Mouse (Mus musculus) cerebral cortex, adult 2 months (tissue): ENCODE data around the gene Sapcd1.

Experiments
- WGBS: fragments of 180-500 bp; shearing (Covaris S2); methylation state at CpG from one replicate; pipeline ENCODE4 v1.1.7; 2018; 5-methylcytosine and 5-hydroxymethylcytosine counted together

Gene Sapcd1

DNA sequence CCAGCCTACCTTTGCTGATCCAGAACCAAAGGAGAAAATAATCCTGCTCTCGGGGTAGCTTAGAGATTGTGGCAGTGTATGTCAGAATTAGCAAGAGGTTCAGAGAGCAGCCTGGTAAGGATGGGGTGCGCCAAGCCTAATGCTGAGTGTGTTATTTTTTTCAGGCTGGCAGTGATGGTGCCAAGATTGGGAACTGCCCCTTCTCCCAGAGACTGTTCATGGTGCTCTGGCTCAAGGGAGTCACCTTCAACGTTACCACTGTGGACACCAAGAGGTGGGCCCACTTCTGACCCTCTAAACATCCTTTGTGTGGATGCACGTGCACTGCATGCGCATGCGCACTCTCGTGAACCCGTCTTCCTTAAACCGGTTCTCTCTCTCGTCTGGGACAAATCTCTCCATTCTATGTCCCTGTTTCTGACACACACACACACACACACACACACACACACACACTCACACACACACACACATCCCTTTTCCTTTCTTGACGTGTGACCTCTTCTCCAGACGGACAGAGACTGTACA is 24.5 kb upstream of the Sapcd1 start:
- 78% methylated on average over 12 of the region's 12 CpGs for WGBS

DNA sequence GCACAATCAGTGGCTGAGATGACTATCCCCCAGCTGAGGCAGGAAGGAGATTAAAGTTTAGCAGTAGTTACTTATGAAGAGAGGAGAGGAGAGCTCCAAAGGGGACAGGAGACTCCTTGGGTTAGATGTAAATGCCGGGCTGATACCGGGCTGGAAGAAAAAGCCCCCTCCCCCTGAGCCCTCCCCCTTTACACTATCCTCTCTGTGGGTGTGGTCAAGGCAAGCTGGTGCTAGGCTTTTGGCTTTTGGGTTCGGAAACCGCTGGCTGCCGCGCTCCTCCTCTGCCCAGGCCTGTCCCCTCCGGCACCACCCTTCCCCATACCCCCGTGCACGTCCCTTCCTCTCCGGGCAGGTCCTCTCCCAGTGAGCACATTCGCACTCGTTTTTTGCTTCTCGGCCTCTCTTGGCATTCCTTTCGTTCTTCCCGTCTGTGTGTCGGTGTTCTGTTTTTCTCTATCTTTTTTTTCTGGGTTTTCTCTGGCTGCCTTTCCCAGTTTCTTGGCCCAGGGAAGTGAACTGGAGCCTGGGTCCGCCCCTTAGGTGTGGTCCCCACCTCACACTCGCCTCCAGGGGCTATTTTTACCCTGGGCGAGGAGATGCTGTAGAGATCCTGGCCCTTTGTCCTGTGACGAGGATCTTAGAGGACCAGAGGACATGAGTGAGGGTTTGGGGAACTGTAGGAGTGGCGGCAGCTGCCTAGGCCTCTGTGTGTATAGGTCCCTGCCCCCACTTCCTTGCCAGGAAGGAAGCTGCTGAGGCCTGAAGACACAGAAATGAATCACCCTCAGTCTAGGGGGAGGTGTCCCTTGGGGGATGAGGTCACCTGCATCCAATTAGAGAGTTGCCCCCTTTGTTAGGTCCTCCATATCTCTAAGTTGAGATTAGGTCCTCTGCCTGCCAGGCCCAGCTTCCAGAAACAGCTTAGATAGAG is 23.6 kb upstream of the Sapcd1 start:
- 24% methylated on average over 21 of the region's 21 CpGs for whole genome bisulfite sequencing

DNA sequence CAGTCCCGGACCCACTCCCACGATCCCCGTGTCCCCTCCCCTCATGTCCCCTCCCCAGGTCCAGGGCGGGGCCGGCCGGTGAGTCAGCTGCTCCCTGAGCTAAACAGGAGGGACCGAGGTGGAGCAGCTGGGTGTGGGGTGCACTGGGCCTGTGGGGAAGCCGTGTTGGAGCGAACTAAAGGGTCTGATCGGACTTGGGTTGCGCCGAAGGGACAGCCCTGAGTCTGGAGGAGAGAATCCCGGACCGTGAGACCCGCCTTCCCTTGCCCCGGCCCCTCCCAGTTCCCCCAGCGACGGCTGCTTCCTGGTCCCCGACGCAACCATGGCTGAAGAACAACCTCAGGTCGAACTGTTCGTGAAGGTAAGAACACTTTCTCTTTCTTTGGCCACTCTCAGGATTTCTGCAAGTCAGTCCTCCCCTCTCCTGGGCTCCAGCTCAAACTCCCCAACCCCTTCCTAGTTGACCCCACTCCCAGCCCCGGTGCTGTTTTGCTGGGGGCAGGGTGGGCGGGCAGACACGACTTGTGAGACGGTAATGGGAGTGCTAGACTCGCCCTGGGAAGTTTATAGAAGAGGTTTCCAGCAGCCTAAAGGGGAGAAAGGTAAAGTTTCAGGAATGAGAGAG is 22.4 kb upstream of the Sapcd1 start:
- WGBS: 6% methylated on average over 27 of the region's 27 CpGs

DNA sequence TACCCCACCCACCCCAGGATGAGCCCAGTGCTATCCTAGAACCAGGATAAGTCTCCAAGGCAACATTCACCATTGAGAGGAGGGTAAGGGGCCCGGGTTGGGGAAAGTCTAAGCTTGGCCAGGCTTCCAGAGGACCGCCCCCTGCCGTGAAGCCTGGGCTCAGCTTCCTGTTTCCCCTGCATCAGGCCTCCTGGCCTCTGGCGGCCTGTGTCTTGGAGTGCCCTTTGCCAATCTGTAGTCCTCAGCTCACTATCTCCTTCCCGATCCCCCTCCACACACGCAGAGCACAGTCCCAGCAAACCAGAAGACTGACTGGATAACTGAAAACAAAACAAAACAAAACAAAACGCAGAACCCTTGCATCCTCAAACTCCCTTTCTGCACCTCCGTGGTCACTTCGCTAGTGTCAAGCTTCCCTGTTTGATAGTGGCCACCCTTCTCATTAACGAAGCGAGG is 21.8 kb upstream of the Sapcd1 start, which contains the start of gene Clic1:
Gene Clic1 (plus strand): TSS at position 406 of the 456 bp plus-strand sequence.
- WGBS: 22% methylated on average over 11 of the region's 11 CpGs

DNA sequence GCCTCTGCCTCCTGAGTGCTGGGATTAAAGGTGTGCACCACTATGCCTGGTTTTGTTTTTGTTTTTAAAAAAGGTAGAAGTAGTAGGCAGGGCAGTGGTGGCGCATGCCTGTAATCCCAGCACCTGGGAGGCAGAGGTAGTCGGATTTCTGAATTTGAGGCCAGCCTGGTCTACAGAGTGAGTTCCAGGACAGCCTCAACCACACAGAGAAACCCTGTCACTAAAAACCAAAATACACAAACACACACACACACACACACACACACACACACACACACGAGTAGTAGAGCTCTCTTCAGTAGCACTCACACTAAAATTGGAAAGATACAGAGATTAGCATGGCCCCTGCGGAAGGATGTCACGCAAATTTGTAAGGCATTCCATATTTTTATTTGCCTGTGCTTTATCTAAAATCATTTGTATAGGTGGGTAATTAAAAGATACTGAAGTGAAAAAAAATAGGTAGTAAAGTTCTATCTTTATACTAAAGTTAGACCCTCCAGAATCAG is 21.2 kb upstream of the Sapcd1 start:
- 83% methylated on average over 5 of the region's 5 CpGs for WGBS

DNA sequence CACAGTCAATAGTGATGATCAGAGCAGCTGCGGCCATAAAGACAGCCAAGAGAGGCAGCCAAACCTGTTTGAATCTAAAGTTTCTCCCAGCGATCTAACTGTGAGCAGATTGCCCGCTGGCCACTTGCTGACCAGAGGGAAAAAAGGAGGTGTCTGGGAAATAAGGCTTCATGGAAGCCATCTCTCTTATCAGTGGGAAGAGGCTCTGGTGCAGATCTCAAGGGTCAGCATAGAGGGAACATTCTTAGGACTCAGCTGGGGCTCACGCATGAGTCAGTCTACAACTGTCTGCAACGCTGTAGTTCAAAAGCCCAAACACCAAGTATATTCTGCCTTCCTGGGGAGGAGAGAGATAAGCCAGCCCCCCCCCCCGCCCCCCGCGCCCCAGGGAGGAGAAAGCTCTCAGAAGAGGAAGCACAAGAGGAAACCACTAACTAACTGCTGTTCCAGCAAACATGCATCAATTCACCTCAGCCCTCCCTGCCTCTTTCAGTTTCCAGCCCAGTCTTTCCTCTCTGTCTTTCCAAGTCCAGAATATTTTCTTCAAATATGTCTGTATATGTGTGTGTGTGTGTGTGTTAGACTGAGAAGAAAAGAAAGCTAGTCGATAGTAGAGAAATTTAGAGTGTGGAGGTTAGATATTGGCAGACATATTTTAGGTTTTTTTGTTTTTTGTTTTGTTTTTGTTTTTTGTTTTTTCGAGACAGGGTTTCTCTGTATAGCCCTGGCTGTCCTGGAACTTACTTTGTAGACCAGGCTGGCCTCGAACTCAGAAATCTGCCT is 20.5 kb upstream of the Sapcd1 start:
- WGBS: 45% methylated on average over 11 of the region's 11 CpGs

DNA sequence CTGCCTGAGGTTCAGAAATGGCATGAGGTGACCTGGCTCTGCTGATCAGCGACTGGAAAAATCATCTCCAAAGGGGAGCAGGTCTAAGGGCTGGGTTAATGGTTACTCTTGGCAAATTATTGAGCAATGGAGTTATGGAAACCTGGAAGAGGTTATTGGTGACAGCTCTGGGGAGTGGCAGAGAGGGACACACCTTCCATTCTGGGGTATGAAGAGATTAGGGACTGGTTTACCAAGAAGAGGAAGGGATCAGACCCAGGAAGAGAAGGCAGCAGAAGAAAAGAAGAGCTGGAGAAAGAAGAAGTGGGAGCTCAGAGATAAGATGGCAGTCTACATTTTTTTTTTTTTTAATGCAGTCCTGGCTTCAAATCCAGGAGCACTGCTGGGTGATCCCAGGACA is 19.9 kb upstream of the Sapcd1 start:
- 72% methylated on average over 1 of the region's 1 CpGs for WGBS

DNA sequence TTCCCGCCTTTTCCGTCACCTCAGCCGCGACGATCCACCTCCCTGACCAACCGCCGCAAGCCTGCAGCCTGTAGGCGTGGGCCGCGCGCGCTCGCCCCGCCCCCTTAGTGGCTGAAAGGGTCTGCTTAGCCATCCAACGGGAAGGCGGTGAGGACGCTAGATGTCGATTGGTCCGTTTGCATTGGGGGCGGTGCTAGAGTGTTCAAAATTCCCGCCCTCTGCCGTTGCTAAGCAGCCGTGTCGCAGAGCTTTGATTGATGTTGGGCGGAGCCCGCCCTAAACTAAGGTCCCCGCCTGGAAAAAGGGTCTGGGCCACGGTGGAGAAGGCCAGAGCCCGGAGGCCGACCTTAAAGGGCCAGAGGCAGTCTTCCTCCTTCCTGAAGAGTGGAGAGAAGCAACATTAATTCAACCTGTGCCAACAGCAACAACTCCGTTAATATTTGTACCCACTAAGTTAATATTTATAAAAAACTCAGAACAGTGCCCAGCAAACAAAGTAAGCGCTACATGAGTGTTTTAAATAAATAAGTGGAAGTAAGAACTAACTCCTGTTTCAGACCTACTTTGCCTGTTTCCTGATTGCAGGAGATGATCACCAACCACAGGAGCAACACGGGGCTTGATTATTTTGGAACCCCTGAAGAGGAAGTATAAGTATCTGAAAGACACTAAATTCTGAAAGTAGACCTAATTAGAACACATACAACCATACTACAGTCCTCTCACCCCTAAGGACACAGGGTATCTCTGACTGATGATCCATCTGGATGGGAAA is 19.1 kb upstream of the Sapcd1 start, which contains the start of gene Msh5:
Gene Msh5 (minus strand): TSS at position 65 of the 775 bp plus-strand sequence.
- 2% methylated on average over 33 of the region's 33 CpGs for WGBS

DNA sequence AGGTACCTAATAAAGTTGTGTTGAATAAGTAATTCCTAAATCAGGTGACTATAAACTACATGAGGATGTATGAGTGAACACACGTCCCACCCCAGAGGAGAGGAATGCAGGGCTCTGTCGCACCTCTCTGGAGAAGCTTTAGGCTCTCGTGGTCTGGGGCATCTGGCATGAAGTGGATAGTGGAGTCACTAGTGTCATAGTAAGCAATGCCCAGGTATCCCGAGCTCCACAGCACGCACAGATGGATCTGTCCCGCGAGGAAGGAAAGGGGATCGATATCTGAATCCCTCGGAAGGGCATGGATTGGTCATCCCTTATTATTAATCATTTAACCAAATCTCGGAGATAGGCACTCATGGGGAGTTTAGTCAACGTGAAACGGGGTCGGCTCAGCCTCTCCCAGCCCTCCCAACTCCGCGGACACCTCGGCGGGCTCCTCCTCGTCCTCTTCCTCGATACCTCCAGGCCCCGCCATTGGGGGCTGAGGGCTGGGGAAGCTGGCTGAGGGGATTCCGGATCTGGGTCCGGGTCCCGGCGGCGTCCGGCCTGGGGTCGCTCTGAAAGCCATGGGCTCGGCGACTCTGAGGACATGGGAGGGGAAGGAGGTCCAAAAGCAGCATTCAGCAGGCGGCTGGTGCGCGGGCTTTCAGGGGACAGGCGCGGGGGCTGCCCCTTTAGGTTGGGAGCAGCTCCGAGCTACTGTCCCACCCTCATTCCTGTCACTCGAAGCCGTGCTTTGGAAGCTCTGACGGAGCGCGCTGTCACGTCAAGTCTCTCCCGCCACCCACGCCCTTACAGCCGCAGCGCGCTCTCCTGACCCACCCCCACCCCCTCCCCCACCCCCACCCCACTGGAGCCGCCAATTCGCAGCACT is 18.2 kb upstream of the Sapcd1 start:
- WGBS: 8% methylated on average over 48 of the region's 48 CpGs

DNA sequence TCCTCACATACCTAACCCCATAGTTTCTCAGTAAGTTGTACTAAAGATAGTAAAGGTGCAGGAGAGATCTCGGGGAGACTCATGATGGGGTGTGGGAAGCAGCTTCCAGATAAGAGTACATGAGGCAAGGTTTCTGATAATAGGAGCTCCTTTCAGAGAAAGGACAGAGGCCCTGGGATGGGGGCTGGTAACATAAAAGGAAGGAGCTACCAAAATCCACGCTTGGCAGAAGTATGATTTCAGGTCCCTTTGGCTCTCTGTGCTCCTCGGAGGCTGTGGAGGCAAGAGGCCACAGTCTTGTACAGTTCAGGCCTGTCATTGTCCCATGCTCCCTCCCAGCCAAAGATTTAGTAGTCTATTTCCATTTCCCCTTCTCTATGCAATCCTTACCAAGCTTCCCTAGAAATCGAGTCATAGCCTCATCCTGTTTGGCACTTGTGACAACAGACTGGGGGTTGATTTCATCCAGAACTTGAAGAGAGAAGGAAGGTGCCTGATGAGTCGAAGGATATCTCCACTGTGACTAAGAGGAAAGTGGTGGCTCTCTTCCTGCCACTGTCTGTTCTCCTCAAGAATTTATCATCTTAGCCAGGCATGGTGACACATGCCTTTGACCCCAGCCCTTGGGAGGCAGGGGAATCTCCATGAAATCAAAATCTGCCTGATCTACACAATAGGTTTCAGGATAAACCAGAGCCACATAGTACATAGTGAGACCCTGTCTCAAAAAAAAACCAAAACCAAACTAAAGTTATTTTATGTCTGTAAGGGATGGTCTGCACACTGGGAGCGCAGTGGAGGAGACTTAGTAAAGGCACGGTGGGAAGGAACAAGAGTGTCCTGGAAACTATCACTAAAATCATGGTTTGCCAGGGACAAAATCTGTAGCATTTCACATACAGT is 17.3 kb upstream of the Sapcd1 start:
- 82% methylated on average over 7 of the region's 7 CpGs for WGBS

DNA sequence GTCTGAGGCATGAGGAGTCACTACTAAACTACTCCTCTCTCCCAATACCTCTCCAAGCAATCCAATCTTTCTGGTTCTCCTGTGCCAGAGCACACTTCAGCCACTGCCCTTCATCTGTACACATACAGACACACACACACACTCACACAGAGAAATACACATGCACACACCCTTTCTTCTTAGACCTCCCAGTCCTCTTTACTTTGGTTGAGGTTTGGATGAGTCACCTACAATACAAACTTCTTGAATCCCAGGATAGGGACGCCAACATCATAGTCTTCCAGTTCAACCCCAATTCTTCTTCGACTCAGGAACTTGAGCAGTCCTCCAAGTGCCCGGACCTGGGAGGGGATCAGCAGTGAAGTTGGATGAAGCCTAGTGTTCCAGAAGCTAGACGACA is 16.0 kb upstream of the Sapcd1 start:
- 90% methylated on average over 4 of the region's 4 CpGs for WGBS

DNA sequence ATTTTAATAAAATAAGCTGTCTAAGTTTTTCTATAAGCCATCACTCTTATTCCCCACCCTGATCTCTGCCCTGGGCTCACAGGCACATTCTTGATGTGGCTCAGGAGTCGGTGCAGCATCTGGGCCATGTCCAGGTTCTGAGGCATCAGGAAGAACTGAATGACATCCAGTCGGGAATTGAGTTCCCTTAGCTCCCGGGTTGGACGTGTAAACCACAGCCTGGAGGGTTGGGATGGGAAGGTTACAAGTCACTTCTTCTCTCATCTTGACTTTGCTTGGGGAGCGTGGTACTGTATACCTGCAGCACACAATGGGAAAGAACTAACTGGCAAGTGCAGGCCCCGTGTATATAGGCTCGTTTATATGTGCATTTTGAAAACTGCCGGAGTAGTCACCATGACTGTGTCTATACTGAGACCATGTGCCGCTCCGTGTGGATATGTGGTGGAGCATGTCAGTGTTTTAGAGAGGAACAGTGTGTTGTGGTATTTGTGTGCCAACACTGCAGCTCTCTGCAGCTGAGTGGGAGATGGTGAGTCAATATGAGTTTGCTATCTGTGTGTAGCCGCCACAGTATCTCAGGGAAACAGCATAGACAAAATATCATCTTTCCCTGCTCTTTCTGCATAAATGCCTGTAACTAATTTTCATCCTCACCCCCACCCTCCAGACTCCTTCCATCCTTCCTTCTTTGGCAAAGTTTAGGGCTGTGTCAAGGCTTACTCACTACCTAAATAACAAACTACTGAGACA is 11.5 kb upstream of the Sapcd1 start:
- 68% methylated on average over 11 of the region's 11 CpGs for WGBS

DNA sequence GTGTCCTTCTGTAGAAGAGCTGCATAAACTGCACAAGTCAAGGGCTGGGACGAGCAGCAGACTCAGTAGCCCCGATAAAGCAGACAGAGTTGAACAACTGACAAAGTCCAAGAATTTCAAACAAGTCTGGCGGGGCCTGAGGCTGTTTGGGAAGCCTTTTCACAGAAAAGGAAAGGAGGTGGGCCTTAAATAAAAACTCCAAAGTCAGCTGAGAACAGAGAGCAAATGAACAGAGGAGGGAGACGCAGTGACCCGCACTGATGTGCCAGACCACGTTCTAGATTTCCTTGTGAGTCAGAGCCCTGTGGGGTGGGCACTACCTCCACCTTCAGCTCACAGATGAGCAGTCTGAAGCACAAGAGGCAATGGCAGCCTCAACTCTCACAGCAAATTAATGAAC is 7.1 kb upstream of the Sapcd1 start:
- WGBS: 68% methylated on average over 6 of the region's 6 CpGs

DNA sequence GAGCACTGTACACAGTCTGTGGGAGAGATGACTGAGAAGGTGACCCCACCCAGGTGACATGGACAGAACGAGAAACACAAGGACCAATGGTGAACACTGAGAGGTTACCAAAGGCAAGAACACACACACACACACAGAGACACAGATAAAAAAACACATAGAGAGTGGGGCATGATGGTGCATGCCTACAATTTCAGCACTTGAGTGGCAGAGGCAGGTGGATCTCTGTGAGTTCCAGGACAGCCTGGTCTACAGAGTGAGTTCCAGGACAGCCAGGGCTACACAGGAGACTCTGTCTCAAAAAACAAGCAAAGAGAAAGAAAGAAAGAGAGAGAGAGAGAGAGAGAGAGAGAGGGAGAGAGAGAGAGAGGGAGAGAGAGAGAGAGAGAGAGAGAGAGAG is 5.9 kb upstream of the Sapcd1 start:
- WGBS: 84% methylated on average over 1 of the region's 1 CpGs

DNA sequence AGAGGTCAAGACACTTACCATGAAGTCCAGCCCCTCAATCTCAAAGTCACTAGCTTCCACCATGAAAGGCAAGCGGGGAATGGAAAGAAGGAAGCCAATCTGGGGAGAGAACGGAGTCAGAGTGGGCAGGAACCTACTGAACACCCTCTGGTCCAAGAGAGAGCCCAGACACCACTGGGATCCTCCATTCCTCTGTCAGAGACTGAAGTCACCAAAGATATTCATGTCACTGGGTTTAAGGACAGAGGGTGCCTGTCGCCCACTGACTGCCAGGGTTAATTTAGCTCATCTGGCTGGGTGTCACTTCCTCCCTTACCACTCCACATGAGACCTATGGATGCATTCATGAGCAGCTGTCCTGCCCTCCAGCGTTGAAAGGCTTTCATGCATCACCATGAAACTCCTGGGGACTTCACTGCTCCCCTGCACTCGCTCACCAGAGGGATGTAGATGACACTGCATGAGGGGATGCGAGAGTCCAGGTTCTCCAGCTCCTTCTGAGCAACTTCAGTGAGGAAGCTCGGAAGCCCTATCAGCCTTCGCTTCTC is 4.6 kb upstream of the Sapcd1 start:
- WGBS: 79% methylated on average over 8 of the region's 8 CpGs

DNA sequence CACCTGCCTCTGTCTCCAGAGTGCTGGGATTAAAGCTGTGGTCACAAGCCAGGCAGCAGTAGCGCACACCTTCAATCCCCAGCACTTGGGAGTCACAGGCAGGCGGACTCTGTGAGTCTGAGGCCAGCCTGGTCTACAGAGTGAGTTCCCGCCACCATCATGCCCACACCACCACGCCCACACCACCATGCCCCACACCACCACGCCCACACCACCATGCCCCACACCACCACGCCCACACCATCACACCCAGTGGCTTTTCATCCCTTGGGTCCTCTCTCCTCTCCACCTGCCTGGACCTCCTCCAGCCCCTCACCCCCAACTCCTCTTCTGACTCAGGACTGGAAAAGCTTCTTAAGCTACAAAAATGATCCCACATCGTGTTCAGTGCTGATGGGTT is 4.1 kb upstream of the Sapcd1 start:
- WGBS: 95% methylated on average over 7 of the region's 7 CpGs

DNA sequence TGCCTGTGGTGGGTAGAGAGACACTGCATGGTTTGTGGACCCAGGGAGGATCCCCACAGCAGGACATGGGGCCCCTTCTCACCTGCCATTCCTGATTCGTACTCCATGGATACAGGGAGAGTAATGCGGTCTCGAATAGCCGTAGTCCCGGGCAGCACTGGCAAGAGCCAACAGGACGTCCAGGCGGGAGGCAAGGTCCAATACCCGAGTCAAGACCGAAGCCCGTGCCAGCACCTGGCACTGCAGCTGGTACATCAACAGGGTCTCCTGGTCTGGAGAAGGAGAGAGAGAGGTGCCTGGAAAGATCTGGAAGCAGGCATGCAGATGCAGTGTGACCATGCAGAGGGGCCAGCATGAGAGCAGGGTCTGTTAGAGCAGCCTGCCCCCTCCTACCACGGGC is 3.5 kb upstream of the Sapcd1 start:
- WGBS: 93% methylated on average over 11 of the region's 11 CpGs
